Mouse (Mus musculus) granulocyte monocyte progenitor cell, adult 5-6 weeks (primary cell): ENCODE data around the gene Olfr1326-ps1. TPM values are rescaled to one million over a fixed set of nuclear protein-coding genes. Genes with fewer than 3 reads are reported as not detected.

ENCODE experiments used
- ATAC-seq: replicated peaks from 2 replicates; pipeline ENCODE4 v1.8.0; 2016; ENCODE audit warnings: mild to moderate bottlenecking, moderate TSS enrichment, inconsistent platforms; ENCODE audit not compliant: poor library complexity, severe bottlenecking
- total RNA-seq, 2 experiments: library from RNA; stranded (forward) in 1 of 2; stranded (reverse) in 1 of 2; fragments of 200-712, 200-1000 nt in 1 of 2; fragments of >200 nt in 1 of 2; fragmentation: Nextera tagmentation in 1 of 2; gene quantifications; 2 replicates each; pipeline ENCODE4 v1.2.3; 2014 to 2017

Gene Olfr1326-ps1
- total RNA-seq (2014; fragmentation: Nextera tagmentation) = not detected in 2 replicates
- not detected in 2 replicates for total RNA-seq (2017)

- no peak for ATAC-seq
Measured at GRCm38 (mm10) chrX:74574788-74575187, at the start of gene Olfr1326-ps1. Olfr1326-ps1 (minus strand) TSS chrX:74574888.

- no peak for ATAC-seq
Measured at GRCm38 (mm10) chrX:74592379-74592778, 17.7 kb upstream of the Olfr1326-ps1 start, which contains the start of gene Olfr1325. Olfr1325 (plus strand) TSS chrX:74592679.

Other genes starting within 250 kb of the Olfr1326-ps1 start
- 3.7 and 6.3 TPM in 2 replicates for gene Plxna3, start 245.8 kb downstream of the Olfr1326-ps1 start, total RNA-seq (2014; fragmentation: Nextera tagmentation)
- gene Plxna3, start 245.8 kb downstream of the Olfr1326-ps1 start, total RNA-seq (2017) = 2.5 and 2.6 TPM in 2 replicates
- 72.4 and 93.2 TPM in 2 replicates for gene Lage3, start 221.3 kb downstream of the Olfr1326-ps1 start, total RNA-seq (2014; fragmentation: Nextera tagmentation)
- 23.5 and 28.4 TPM in 2 replicates for gene Lage3, start 221.3 kb downstream of the Olfr1326-ps1 start, total RNA-seq (2017)
- 49.7 and 50.3 TPM in 2 replicates for gene Ubl4a, start 201.7 kb downstream of the Olfr1326-ps1 start, total RNA-seq (2014; fragmentation: Nextera tagmentation)
- 15.8 and 17.3 TPM in 2 replicates for gene Ubl4a, start 201.7 kb downstream of the Olfr1326-ps1 start, total RNA-seq (2017)
- gene Slc10a3, start 201.5 kb downstream of the Olfr1326-ps1 start, total RNA-seq (2014; fragmentation: Nextera tagmentation) = 32.0 and 39.6 TPM in 2 replicates
- gene Slc10a3, start 201.5 kb downstream of the Olfr1326-ps1 start, total RNA-seq (2017) = 12.8 and 18.3 TPM in 2 replicates
- 8.8 and 21.1 TPM in 2 replicates for gene Fam3a, start 181.6 kb downstream of the Olfr1326-ps1 start, total RNA-seq (2014; fragmentation: Nextera tagmentation)
- 12.3 and 14.7 TPM in 2 replicates for gene Fam3a, start 181.6 kb downstream of the Olfr1326-ps1 start, total RNA-seq (2017)
- gene Ikbkg, start 181.6 kb downstream of the Olfr1326-ps1 start, total RNA-seq (2014; fragmentation: Nextera tagmentation) = 13.1 and 23.7 TPM in 2 replicates
- 23.1 and 57.0 TPM in 2 replicates for gene Ikbkg, start 181.6 kb downstream of the Olfr1326-ps1 start, total RNA-seq (2017)
- 164 and 168 TPM in 2 replicates for gene G6pdx, start 145.7 kb downstream of the Olfr1326-ps1 start, total RNA-seq (2014; fragmentation: Nextera tagmentation)
- gene G6pdx, start 145.7 kb downstream of the Olfr1326-ps1 start, total RNA-seq (2017) = 120 and 126 TPM in 2 replicates
- not detected in 2 replicates for gene Gm6880, start 93.5 kb downstream of the Olfr1326-ps1 start, total RNA-seq (2014; fragmentation: Nextera tagmentation)
- not detected in 2 replicates for gene Gm6880, start 93.5 kb downstream of the Olfr1326-ps1 start, total RNA-seq (2017)
- not detected in 2 replicates for gene Olfr1325, start 17.8 kb upstream of the Olfr1326-ps1 start, total RNA-seq (2014; fragmentation: Nextera tagmentation)
- not detected in 2 replicates for gene Olfr1325, start 17.8 kb upstream of the Olfr1326-ps1 start, total RNA-seq (2017)
- gene Gm5640, start 70.7 kb upstream of the Olfr1326-ps1 start, total RNA-seq (2014; fragmentation: Nextera tagmentation) = not detected in 2 replicates
- not detected in 2 replicates for gene Gm5640, start 70.7 kb upstream of the Olfr1326-ps1 start, total RNA-seq (2017)
- gene Gm6890, start 166.0 kb upstream of the Olfr1326-ps1 start, total RNA-seq (2014; fragmentation: Nextera tagmentation) = not detected in 2 replicates
- not detected in 2 replicates for gene Gm6890, start 166.0 kb upstream of the Olfr1326-ps1 start, total RNA-seq (2017)